Mouse (Mus musculus) neural tube, embryonic 10.5 days (tissue): ENCODE results near the gene Msx3.
A peak's percentile ranks its signal among the peaks of the same experiment; 100 is the strongest.

ENCODE experiments used
- DNase-seq: peaks from one replicate; pipeline ENCODE4 v3.0.0-alpha.2; 2017; ENCODE audit warnings: low spot score; ENCODE audit errors: extremely low spot score

Gene Msx3

DNA sequence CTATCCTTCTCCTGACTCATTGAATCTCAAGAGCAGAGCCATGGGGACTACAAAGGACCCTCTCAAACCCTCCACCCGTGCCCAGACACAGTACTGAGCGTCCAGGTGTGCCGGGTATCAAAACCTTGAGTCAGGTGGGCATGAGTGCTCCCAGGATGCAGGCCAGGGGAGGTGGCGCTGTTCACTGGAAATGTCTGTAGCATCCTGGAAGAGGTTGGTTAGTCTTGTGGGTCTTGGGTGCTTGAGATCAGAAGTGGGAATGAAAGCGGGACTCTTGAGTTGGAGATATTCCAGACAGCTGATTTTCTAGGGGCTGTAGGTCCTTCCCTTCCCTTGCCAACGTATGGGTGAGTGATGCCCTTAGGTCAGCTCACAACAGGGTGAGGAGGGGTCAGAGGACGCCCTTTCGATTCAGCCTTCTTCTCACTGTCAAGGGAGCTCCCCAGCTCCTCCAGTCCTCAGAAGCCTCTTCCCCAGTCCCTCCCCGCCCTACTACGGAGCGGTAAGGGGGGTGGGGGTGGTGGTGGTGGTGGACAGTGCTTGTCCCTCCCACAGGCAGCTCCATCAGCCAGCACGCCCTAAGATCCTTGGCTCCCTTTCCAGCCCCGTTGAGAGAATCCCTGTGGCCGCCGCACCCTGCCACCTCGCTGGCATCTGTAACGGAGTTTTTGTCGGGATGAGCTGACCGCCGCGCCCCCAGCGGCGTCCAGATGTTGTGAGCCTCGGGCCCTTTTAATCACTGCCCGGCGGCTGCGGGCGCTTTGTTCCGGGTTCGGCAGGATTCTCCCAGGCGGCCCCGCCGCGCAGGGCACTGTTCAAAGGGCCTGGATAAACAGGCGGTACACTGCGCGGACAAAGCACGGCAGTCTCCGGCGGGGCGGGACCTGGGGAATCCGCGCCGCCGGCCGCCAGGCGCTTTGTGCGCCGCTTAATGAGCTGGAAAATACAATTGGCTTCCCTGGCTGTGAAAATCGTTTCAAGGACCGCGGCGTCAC is 8.8 kb upstream of the Msx3 start:
- peak; percentile 85 for DNase-seq

DNA sequence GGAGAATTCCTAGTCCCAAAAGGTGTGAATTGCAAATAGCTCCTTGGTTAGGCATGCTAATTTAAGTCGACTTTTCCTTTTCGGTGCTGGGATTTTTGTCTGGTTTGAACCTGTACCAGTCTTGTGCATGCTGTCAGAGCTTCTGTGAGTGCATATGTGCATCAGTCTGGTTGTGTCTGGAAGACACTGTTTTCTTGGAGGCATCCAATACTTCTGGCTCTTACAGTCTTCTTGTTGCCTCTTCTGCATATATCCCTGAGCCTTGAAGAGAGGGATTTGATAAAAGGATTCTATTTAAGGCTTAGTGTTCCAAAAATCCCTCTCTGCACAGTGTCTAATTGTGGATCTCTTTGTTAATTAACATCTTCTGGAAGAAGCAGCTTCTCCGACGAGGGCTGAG is 5.2 kb upstream of the Msx3 start:
- no peak for DNase-seq

DNA sequence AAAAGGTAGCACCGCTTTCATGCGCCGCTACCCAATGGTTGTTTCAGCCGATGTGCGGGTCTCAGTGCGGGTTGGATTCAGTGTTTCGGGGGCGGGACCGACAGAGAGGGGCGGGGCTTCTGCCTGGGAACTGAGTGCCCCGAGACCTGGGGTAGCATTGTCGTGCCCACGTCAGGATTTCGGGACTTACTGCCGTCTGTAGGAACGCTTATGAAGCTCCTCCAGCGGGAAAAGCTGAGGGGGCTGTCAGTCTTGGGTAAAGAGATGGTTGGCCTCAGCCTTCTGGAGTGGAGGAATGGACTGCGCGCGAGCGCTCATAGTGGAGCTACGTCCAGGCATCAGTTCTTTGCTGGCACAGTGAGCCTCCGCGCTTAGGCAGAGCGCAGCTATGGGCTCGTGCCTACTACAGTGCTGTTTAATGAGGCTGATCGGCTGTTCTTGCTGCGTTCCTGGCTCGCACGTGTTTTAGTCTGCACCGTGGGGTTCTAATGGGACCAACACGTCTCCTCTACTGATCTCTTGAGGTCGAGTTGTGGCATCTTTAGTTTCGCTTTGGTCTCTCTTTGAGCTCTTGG is 313 bp upstream of the Msx3 start:
- DNase-seq: peak; percentile 75

DNA sequence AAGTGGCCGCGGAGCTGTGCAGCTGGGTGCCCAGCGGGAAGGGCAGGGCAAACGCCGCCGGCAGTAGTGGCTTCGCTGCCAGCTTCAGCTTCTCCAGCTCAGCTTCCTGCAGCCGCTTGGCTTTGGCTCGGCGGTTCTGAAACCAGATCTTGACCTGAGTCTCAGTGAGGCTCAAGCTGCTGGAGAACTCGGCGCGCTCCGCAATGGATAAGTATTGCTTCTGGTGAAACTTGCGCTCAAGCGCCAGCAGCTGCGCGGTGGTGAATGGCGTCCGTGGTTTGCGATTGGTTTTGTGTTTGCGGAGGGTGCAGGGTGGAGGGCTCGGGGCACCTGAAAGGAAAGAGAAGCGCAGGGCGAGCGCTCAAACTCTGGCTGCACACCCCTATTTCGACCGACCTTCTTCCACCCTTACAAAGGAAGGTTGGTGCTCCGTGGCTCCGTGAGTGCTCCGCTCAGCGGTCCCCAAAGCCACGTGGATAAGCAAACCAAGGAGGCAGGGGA is 1.0 kb downstream of the Msx3 start:
- peak; percentile 68 for DNase-seq

DNA sequence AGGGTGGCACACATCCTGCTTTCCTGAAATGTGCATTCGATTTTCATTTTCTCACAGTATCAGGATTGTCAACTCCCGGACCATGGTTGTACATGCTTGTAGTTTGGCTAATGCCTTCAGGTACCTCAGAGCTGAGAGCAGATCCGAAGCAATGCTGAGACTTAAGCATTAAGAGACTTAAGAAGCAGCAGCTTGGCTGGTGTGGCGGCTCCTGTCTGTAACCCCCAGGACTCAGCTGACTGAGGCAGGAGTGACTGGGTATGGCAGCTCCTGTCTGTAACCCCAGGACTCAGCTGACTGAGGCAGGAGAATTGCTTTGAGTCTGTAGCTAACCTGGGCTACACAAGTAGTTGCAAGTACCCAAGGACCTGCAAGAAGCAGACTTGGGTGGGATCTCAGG is 3.3 kb downstream of the Msx3 start:
- no peak for DNase-seq

DNA sequence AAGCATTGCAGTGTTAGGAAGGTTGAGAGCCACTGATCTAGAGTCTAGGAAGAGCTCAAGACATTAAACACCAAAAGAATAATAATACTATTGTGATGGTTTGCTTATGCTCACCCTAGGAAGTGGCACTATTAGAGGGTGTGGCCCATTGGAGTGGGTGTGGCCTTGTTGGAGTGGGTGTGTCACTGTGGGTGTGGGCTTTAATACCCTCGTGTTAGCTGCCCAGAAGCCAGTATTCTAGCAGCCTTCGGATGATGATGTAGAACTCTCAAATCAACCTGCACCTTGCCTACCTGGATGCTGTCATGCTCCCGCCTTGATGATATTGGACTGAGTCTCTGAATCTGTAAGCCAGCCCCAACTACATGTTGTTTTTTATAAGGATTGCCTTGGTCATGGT is 6.2 kb downstream of the Msx3 start:
- DNase-seq: no peak

DNA sequence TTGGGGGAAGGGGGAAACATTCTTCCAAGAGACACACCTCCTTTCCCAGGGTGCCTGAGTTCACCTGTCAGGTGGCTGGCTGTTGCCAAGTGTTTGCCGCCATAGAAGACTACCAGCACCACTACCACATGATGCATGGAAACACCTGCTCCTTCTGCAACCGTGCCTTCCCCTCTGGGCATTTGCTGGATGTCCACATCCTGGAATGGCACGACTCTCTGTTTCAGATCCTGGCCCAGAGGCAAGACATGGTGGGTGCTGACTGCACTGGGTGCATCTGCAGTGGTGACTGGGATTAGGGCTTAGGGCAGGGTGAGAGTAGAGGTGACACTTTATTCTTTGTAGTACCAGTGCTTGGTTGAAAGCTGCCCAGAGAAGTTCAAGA is 11.7 kb downstream of the Msx3 start:
- DNase-seq: no peak

DNA sequence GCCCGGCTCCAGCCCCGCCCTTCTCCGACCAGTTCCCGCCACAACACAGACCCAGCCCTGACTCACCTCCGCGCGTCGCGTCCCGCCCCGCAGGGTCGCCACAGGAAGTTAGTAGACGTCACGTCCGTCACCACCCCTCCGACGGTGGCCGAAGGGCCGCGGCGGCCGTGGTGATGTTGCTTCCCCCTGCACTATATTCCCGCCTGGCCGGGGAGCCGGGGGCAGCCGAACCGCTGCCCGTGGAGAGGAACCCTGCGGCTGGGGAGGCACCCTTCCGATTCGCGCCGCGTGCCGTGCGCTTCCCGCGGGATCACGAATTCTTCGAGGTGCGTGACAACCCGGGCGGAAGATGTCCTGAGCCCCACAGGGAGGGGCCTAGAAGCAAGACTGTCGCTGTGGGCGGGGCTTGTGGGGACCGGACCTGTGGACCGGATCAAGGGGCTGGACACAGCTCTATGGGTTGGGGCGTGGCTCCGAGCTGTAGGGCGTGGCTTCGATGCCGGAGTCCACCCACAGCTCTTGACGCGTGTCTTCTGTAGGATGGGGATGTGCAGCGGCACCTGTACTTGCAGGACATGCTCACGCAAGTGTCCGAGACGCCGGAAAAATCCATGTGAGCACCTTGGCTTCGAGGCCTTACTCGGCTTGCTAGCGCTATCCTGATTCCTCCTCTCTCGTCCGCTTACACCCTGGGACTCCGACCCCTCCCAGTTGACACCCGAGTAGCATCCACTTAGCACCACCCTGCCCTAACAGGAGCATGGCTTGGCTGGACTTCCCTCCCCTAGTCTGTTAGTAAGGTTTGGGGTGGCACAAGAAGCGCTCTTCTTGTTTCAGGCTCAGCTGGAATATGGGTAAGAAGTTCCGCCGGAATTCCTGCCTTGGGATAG is 12.4 kb downstream of the Msx3 start, which contains the start of the genes Zfp511 and Tubgcp2:
Zfp511 (plus strand) TSS at position 111 of the 890 bp plus-strand sequence.
Tubgcp2 (minus strand) TSS at position 389 of the 890 bp plus-strand sequence.
- DNase-seq: peak; percentile 97

DNA sequence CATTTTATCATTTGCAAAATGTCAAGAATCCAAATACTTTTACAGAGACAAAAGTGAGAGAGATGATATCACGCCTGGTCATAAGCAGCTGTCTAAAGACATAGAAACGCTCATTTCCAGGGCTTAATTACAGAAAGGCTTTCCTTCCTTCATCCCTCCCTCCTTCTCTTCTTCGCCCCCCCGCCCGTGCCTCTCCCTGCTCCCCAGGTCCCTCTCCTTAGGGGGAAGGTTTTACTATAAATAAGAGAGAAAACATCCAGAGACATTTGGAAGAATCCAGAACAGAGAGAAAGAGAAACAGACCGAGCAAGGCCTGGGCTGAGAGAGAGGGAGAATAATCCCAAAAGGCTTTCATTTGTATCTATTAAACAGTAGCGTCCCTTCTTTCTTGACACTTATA is 13.4 kb downstream of the Msx3 start:
- DNase-seq: no peak

DNA sequence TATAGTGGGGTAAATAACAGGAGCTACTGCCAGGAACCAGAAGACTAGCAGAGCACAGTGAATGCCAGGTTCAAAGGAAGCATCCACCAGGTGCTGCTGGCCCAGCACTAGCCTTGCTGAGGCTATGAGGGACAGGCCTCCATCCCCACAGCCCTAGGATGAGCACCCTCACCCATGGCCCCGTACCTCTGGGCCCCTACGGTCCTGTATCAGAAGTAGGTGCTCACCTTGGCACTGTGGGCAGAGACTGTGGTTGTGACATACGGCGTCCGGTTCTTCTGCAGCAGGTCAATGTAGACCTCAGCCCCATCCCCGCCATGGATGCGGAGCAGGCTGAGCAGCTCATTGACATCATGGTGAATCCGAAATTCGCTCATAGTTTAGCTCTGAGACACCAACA is 15.5 kb downstream of the Msx3 start:
- DNase-seq: no peak

DNA sequence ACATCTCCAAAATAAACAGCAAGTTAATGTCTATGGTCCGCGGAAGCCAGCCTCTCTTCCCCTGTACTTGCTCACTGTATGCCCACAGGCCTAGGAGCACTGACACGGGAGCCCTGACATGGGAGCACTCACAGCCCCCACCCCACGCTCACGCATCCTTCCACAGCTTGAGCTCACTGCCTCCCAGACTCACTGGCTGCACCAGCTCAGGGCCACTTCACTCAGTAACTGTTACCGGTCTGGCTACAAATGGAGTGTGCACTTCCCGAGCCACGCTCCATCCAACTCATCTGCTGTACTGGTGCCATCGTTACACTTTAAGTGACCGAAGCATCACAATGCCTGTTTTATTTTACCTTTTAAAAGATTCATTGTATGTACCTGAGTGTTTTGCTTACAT is 16.5 kb downstream of the Msx3 start:
- DNase-seq: no peak

DNA sequence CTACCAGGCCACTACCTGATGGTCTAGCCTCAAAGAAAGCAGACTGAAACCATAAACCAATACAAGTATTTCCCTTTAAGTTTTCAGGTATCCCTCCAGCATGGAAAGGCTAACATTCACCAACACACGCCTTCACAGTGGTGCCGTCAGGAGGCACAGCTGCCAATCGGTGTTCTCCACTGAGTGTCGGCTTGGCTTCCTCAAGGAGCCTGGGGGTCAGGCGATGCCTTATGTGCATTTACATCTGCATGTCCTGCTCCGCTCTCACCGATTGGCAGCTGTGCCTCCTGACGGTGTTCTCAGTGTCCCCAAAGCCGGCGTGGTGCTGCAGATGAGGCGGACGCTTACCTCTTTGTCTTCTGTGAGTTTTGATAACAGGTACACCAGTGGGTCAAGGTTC is 17.1 kb downstream of the Msx3 start:
- no peak for DNase-seq

DNA sequence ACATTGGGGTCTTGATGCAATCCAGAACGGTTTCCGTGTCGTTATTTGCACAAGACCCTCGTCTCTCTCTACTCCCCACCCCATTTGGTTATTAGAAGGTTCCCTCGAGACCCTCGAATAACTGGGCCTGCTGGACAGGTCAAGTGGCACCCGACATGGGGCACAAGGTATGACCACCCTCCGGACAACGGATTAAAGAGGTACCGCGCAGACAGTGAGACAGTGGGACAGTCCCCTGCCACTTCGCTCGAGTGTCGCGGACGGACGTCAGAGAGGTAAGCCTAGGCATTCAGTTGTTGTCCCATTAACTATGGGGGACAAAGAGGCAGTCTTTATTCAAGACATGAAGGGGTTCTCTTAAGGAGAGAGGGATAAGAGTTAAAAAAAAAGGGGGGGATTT is 37.6 kb downstream of the Msx3 start:
- DNase-seq: no peak

DNA sequence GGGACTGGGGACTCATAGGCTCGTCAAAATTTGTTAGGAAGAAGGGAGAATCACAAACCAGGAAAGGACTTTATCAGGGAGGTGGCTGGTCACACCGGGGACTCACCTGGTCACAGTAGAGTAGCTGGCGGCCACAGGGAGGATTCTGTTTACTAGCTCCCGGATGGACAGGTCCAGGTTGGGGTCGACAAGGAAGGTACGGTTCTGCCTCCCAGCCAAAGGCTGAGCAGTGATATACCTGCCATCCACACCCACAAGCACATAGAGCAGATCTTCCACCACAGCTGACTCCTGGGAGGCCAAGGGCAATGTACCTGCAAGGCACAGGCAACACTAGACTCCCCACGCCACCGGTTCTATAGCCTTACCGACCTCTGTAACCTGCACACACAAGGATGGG is 41.1 kb downstream of the Msx3 start:
- DNase-seq: no peak

DNA sequence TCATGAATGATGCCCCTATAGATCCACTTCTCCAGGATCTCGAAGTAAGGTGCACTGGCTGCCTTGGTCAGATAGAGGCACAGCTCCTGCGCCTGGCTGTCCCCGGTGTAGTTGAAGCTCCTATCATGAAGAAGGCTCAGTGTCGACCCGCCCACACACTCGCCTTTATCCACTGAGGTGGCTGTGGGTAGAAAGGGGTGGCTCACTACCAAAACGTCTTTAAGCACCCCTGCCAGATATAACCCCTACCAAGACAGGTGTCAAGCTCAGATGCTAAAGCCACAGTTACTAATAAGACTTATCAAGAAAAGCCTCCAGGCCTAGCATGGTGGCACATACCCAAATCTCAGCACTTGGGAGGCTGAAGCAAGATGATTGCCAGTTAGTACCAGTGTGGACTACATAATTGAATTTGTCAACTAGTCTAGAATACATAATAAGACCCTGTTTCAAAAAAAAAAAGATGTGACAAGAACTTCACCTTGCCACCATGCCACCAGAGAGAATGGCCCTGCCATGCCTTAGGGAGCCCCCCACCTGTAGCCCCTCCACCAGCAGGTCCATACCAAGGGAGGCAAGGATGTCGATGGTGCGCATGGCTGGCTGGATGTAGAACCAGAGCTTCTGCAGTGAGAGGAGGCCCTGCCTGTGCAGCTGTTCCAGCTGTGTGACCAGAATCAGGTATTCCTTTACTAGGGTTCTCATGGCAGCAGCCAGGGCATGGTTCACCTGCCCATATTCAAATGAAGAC is 41.9 kb downstream of the Msx3 start:
- no peak for DNase-seq

DNA sequence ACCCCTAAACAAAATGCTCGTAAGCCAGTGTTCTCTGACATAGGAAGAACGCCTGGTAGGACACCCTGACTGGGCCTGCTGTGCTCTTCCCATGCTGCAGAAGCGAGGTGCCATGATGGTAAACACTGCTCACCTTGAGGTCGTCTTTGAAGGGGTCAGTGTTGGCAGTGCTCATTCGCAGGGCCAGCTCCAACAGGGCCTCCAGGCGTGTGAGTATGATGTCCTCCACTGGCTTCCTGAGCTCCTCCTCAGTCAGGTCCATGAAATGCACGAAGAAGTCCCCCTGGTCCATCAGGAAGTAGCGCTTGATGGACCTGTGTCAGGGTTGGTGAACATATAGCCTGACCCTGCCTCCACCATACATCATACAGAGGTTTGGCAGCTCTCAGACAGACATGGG is 44.2 kb downstream of the Msx3 start:
- no peak for DNase-seq

DNA sequence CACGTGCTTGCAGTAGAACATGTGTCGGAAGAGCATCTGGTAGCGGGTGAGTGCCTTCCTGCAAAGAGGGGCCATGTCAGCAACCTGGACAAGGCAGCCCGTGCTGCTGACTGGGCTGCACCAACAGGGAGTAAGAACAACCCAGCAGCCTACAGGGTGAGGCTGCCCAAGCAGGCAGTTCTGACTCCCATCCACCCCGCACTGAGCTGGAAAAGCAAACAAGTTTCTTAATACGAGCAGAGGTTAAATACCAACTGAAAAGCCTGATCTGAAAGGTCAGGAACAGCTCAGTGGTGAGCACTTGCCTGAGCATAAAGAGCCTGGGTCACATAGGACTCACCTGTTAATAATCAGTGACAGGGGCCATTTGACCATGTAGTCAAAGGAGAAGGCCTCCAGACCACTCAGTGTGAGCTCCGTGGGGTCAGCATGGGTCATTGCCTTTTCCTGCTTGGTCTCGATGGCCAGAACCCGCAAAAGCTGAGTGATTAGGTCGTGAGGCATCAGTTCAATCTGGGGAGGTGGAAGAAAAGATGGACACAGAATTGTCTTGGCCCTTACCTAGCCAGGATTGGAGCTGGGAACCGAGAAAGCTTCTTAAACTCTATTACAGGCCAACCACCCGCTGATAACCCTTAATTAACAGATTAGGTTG is 47.7 kb downstream of the Msx3 start:
- peak; percentile 25 for DNase-seq

DNA sequence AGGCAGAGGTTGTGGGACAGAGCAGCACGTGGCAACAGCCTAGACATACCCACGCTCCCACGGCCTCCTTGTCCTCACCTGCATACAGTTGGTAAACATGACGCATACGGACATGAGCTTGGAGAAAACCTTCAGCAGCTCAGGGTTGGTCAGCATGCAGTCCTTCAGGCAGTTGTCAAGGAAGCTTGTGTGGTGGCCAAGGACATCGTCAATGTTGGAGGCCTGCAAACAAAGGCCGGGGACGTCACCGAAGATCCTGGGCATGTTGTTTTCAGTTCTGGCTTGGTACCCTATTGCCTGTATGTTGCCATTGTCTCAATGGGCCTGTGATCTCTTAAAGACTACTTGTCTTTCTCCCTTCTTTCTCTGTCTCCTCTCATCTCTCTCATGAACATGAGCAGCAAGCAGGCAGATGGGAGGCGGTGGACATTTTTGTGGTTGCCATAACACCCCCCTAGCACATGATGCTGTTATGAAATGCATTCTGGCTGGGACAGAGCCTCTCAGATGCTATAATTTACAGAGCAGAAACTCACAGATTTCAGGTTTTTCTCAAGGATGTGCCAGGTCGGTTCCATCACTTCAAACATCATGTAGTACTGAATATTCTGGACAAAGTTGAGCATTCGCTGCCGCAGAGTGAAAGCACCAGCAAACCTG is 50.1 kb downstream of the Msx3 start:
- no peak for DNase-seq
